Mouse (Mus musculus) lung, adult 2 months (tissue): Measurements from ENCODE around the gene Rasgrp1. TPM values are rescaled to one million over a fixed set of nuclear protein-coding genes. Genes with fewer than 3 reads are reported as not detected.

Experiments used
- DNase-seq: peaks from one replicate; pipeline ENCODE4 v3.0.0; 2022
- H3K4me1 ChIP-seq: fragments of 200-500 bp; 2 replicates; pipeline ENCODE4 v1.6.1; 2011; ENCODE audit warnings: low read length; ENCODE audit not compliant: control insufficient read depth, insufficient read depth
- H3K4me3 ChIP-seq: fragments of 200-500 bp; replicated peaks from 2 replicates; pipeline ENCODE3; 2011; ENCODE audit warnings: low read depth, mild to moderate bottlenecking, control low read depth, low read length; ENCODE audit errors: extremely low read depth
- CTCF ChIP-seq: fragments of 200-500 bp; IDR thresholded peaks from 2 replicates; pipeline ENCODE4 v1.5.1; 2011; ENCODE audit warnings: mild to moderate bottlenecking, low read length, control low read depth; ENCODE audit not compliant: insufficient read depth
- POLR2A ChIP-seq: fragments of 200-500 bp; IDR thresholded peaks from 2 replicates; pipeline ENCODE4 v1.6.1; 2011; ENCODE audit warnings: low read depth, mild to moderate bottlenecking, control low read depth, low read length, borderline replicate concordance; ENCODE audit errors: extremely low read depth
- WGBS: fragments of 180-500 bp; shearing (Covaris S2); methylation state at CpG from one replicate; pipeline ENCODE4 v1.1.7; 2018; 5-methylcytosine and 5-hydroxymethylcytosine counted together
- polyA plus RNA-seq: library from polyadenylated mRNA; depleted of rRNA; stranded (reverse); fragments of >200 nt; gene quantifications from 2 replicates; pipeline ENCODE4 v1.2.3, GENCODE M21; 2012; rRNA removed

Rasgrp1 gene
- polyA plus RNA-seq: 1.6 and 3.6 TPM in 2 replicates

- peak; percentile 16 for DNase-seq
Measured at GRCm38 (mm10) chr2:117342547-117343239, at the start of gene Rasgrp1. Gene Rasgrp1, minus strand, starts transcription at chr2:117343001.

GRCm38 (mm10) chr2:117389925-117390892 lies 47.4 kb upstream of the Rasgrp1 start:
- DNase-seq: no peak
- no peaks in the 10 kb centered on the region for H3K4me1 ChIP-seq
- TF ChIP-seq CTCF: no peak
- no peak for TF ChIP-seq POLR2A
- 63% methylated on average over 17 of the region's 17 CpGs for WGBS
- H3K4me3 ChIP-seq: no peak overlapping the region

More at GRCm38 (mm10) chr2:117342547-117343239, at the start of gene Rasgrp1:
- Histone ChIP-seq H3K4me3 (peak within 1 kb of the TSS; percentile 51), H3K4me1 (no peaks in the 10 kb centered on the region)
- TF ChIP-seq POLR2A (no peak), CTCF (no peak)
- 3% methylated on average over 56 of the region's 56 CpGs for WGBS

GRCm38 (mm10) chr2:117389460-117389859 lies 46.7 kb upstream of the Rasgrp1 start:
- no peaks in the 10 kb centered on the region for H3K4me1 ChIP-seq
- H3K4me3 ChIP-seq: no peak overlapping the region
- WGBS: 81% methylated on average over 3 of the region's 3 CpGs
- TF ChIP-seq POLR2A: no peak
- no peak for TF ChIP-seq CTCF
- no peak for DNase-seq

GRCm38 (mm10) chr2:117388121-117388520 lies 45.3 kb upstream of the Rasgrp1 start:
- 89% methylated on average over 4 of the region's 4 CpGs for WGBS
- DNase-seq: no peak
- Histone ChIP-seq H3K4me3 (no peak overlapping the region), H3K4me1 (no peaks in the 10 kb centered on the region)
- no peak for TF ChIP-seq POLR2A
- TF ChIP-seq CTCF: no peak

GRCm38 (mm10) chr2:117386981-117387705 lies 44.3 kb upstream of the Rasgrp1 start:
- Histone ChIP-seq H3K4me3 (no peak overlapping the region), H3K4me1 (no peaks in the 10 kb centered on the region)
- TF ChIP-seq CTCF (no peak), POLR2A (no peak)
- no peak for DNase-seq
- WGBS: 85% methylated on average over 12 of the region's 12 CpGs

- Histone ChIP-seq H3K4me3 (no peak overlapping the region), H3K4me1 (no peaks in the 10 kb centered on the region)
- no peak for TF ChIP-seq CTCF
- TF ChIP-seq POLR2A: no peak
- WGBS: 51% methylated on average over 7 of the region's 7 CpGs
- no peak for DNase-seq
Measured at GRCm38 (mm10) chr2:117386036-117386590, 43.3 kb upstream of the Rasgrp1 start.

- TF ChIP-seq CTCF: no peak
- no peak for TF ChIP-seq POLR2A
- no peaks in the 10 kb centered on the region for H3K4me1 ChIP-seq
- H3K4me3 ChIP-seq: no peak overlapping the region
- DNase-seq: no peak
- WGBS: 36% methylated on average over 3 of the region's 3 CpGs
Measured at GRCm38 (mm10) chr2:117381314-117381713, 38.5 kb upstream of the Rasgrp1 start.

GRCm38 (mm10) chr2:117374293-117374830 lies 31.6 kb upstream of the Rasgrp1 start:
- no peak for DNase-seq
- Histone ChIP-seq H3K4me1 (no peaks in the 10 kb centered on the region), H3K4me3 (no peak overlapping the region)
- TF ChIP-seq CTCF (no peak), POLR2A (no peak)
- WGBS: 33% methylated on average over 2 of the region's 2 CpGs

GRCm38 (mm10) chr2:117371706-117372105 lies 28.9 kb upstream of the Rasgrp1 start:
- Histone ChIP-seq H3K4me3 (no peak overlapping the region), H3K4me1 (no peaks in the 10 kb centered on the region)
- DNase-seq: no peak
- 94% methylated on average over 1 of the region's 1 CpGs for WGBS
- no peak for TF ChIP-seq CTCF
- TF ChIP-seq POLR2A: no peak

GRCm38 (mm10) chr2:117366478-117366877 lies 23.7 kb upstream of the Rasgrp1 start:
- no peak for TF ChIP-seq CTCF
- no peak for TF ChIP-seq POLR2A
- WGBS: 76% methylated on average over 3 of the region's 3 CpGs
- no peak for DNase-seq
- no peak overlapping the region for H3K4me3 ChIP-seq
- no peaks in the 10 kb centered on the region for H3K4me1 ChIP-seq
